Mouse (Mus musculus) G1E (cell line): Measurements from ENCODE around the gene Hnrnpm. TPM values are rescaled to one million over a fixed set of nuclear protein-coding genes. Genes with fewer than 3 reads are reported as not detected.

Source experiments
- ATAC-seq: 2 replicates; pipeline ENCODE4 v1.8.0; 2016; ENCODE audit warnings: mild to moderate bottlenecking; ENCODE audit not compliant: insufficient number of reproducible peaks, poor library complexity, low FRiP score, severe bottlenecking; ENCODE audit errors: extremely low read depth
- DNase-seq: peaks from one replicate; pipeline ENCODE4 v3.0.0; 2012; ENCODE audit warnings: low spot score
- H3K27me3 ChIP-seq: 2 replicates; pipeline ENCODE4 v1.6.1; 2012; ENCODE audit warnings: mild to moderate bottlenecking, low read length, inconsistent platforms; ENCODE audit not compliant: insufficient read depth
- H3K36me3 ChIP-seq: replicated peaks from 2 replicates; pipeline ENCODE3; 2012; ENCODE audit warnings: mild to moderate bottlenecking, inconsistent platforms
- H3K4me1 ChIP-seq: 2 replicates; pipeline ENCODE4 v1.6.1; 2012; ENCODE audit warnings: low read depth, low read length, inconsistent platforms, mixed read lengths; ENCODE audit not compliant: insufficient read depth
- H3K4me3 ChIP-seq: 2 replicates; pipeline ENCODE4 v1.5.1; 2012; ENCODE audit warnings: low read depth, mild to moderate bottlenecking, inconsistent platforms, low read length, moderate library complexity, mixed read lengths
- H3K9me3 ChIP-seq: replicated peaks from 2 replicates; pipeline ENCODE4 v1.6.1; 2012; ENCODE audit warnings: inconsistent platforms
- CTCF ChIP-seq: IDR thresholded peaks from 2 replicates; pipeline ENCODE4 v1.5.1; 2012; ENCODE audit warnings: low read depth, low read length, inconsistent platforms, mixed read lengths
- GATA1 ChIP-seq: IDR thresholded peaks from 2 replicates; pipeline ENCODE4 v1.6.1; 2012; ENCODE audit warnings: borderline replicate concordance, low read length, inconsistent platforms, mixed read lengths
- GATA2 ChIP-seq: IDR thresholded peaks from 2 replicates; pipeline ENCODE4 v1.6.1; 2012; ENCODE audit warnings: low read depth, low read length, inconsistent platforms, borderline replicate concordance
- POLR2AphosphoS5 ChIP-seq: IDR thresholded peaks from 2 replicates; pipeline ENCODE4 v1.6.1; 2012; ENCODE audit warnings: low read depth, low read length, inconsistent platforms; ENCODE audit not compliant: insufficient replicate concordance
- TAL1 ChIP-seq: conservative IDR thresholded peaks from 2 replicates; pipeline ENCODE4 v1.6.1; 2012; ENCODE audit warnings: low read depth, low read length, inconsistent platforms, mixed read lengths
- polyA plus RNA-seq: library from polyadenylated mRNA; stranded (reverse); fragments of >175 nt; gene quantifications from 2 replicates; pipeline ENCODE4 v1.2.3, GENCODE M21; 2012
- total RNA-seq, 2 experiments: library from RNA; stranded (forward) in 1 of 2; stranded (reverse) in 1 of 2; fragments of 200-1000 nt in 1 of 2; fragments of >200 nt in 1 of 2; fragmentation: Nextera tagmentation in 1 of 2; gene quantifications; 2 replicates each; pipeline ENCODE4 v1.2.3; 2014 to 2017

Hnrnpm gene
- total and polyA plus RNA-seq, 3 experiments: 329 to 1,322 (median 397) TPM

DNA sequence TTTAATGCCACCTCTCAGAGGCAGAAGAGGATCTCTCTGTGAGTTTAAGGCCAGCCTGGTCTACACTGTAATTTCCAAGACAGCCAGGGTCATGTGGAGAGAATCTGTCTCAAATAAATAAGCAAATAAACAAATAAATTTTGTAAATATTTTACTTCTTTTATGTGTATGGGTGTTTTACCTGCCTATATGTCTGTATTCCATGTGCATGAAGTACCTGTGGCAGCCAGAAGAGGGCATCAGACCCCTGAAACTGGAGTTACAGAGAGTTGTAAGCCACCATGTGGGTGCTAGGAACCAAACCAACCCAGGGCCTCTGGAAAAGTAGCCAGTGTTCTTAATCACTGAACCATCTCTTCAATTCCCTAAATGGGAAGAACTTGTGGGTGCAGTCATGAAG is 89.4 kb downstream of the Hnrnpm start:
- H3K4me3 ChIP-seq: no peak overlapping the region
- no peaks in the 10 kb centered on the region for H3K36me3 ChIP-seq
- H3K4me1 ChIP-seq: no peaks in the 10 kb centered on the region
- no peak for TF ChIP-seq CTCF
- TF ChIP-seq TAL1: no peak
- no peak for TF ChIP-seq GATA1
- TF ChIP-seq GATA2: no peak
- TF ChIP-seq POLR2AphosphoS5: no peak
- ATAC-seq: no peak
- H3K27me3 ChIP-seq: peaks cover 4% of the 10 kb centered on the region; the same call in 1 of the 2 replicates
- peaks cover 12% of the 10 kb centered on the region for H3K9me3 ChIP-seq
- DNase-seq: no peak

Other genes starting within 250 kb of the Hnrnpm start
- gene Adamts10, start 162.7 kb downstream of the Hnrnpm start, total RNA-seq (2014; fragmentation: Nextera tagmentation): 2.0 and 4.5 TPM in 2 replicates
- 3.4 and 4.0 TPM in 2 replicates for gene Adamts10, start 162.7 kb downstream of the Hnrnpm start, total RNA-seq (2017)
- 2.8 and 3.5 TPM in 2 replicates for gene Adamts10, start 162.7 kb downstream of the Hnrnpm start, polyA plus RNA-seq
- 0.44 and 0.90 TPM in 2 replicates for gene Myo1f, start 131.2 kb downstream of the Hnrnpm start, total RNA-seq (2014; fragmentation: Nextera tagmentation)
- 2.1 and 2.8 TPM in 2 replicates for gene Myo1f, start 131.2 kb downstream of the Hnrnpm start, total RNA-seq (2017)
- gene Myo1f, start 131.2 kb downstream of the Hnrnpm start, polyA plus RNA-seq: 0.17 and 0.19 TPM in 2 replicates
- 34.7 and 66.1 TPM in 2 replicates for gene Zfp414, start 57.8 kb downstream of the Hnrnpm start, total RNA-seq (2014; fragmentation: Nextera tagmentation)
- 14.7 and 26.3 TPM in 2 replicates for gene Zfp414, start 57.8 kb downstream of the Hnrnpm start, total RNA-seq (2017)
- gene Zfp414, start 57.8 kb downstream of the Hnrnpm start, polyA plus RNA-seq: 111 and 116 TPM in 2 replicates
- gene Pram1, start 48.8 kb downstream of the Hnrnpm start, total RNA-seq (2014; fragmentation: Nextera tagmentation): 2.0 and 3.3 TPM in 2 replicates
- 0.11 TPM in 1 of 2 replicates, not detected in the other for gene Pram1, start 48.8 kb downstream of the Hnrnpm start, total RNA-seq (2017)
- gene Pram1, start 48.8 kb downstream of the Hnrnpm start, polyA plus RNA-seq: 0.24 TPM in 1 of 2 replicates, not detected in the other
- gene March2, start 31.8 kb upstream of the Hnrnpm start, total RNA-seq (2014; fragmentation: Nextera tagmentation): 102 and 120 TPM in 2 replicates
- gene March2, start 31.8 kb upstream of the Hnrnpm start, total RNA-seq (2017): 71.8 and 75.3 TPM in 2 replicates
- gene March2, start 31.8 kb upstream of the Hnrnpm start, polyA plus RNA-seq: 19.0 and 33.3 TPM in 2 replicates
- 71.0 and 71.4 TPM in 2 replicates for gene Rab11b, start 73.7 kb upstream of the Hnrnpm start, total RNA-seq (2014; fragmentation: Nextera tagmentation)
- 23.1 and 25.8 TPM in 2 replicates for gene Rab11b, start 73.7 kb upstream of the Hnrnpm start, total RNA-seq (2017)
- 130 and 155 TPM in 2 replicates for gene Rab11b, start 73.7 kb upstream of the Hnrnpm start, polyA plus RNA-seq
- gene Angptl4, start 95.0 kb upstream of the Hnrnpm start, total RNA-seq (2014; fragmentation: Nextera tagmentation): not detected in 2 replicates
- 0.06 and 0.11 TPM in 2 replicates for gene Angptl4, start 95.0 kb upstream of the Hnrnpm start, total RNA-seq (2017)
- not detected in 2 replicates for gene Angptl4, start 95.0 kb upstream of the Hnrnpm start, polyA plus RNA-seq
- gene Kank3, start 123.7 kb upstream of the Hnrnpm start, total RNA-seq (2014; fragmentation: Nextera tagmentation): 1.1 and 3.0 TPM in 2 replicates
- gene Kank3, start 123.7 kb upstream of the Hnrnpm start, total RNA-seq (2017): 6.6 and 7.3 TPM in 2 replicates
- 4.3 TPM in 2 replicates for gene Kank3, start 123.7 kb upstream of the Hnrnpm start, polyA plus RNA-seq
- gene Rps28, start 137.7 kb upstream of the Hnrnpm start, total RNA-seq (2014; fragmentation: Nextera tagmentation): 381 and 417 TPM in 2 replicates
- 3,098 and 4,163 TPM in 2 replicates for gene Rps28, start 137.7 kb upstream of the Hnrnpm start, total RNA-seq (2017)
- gene Rps28, start 137.7 kb upstream of the Hnrnpm start, polyA plus RNA-seq: 4,132 and 6,951 TPM in 2 replicates
- gene Ndufa7, start 137.7 kb upstream of the Hnrnpm start, total RNA-seq (2014; fragmentation: Nextera tagmentation): 131 and 137 TPM in 2 replicates
- 253 and 307 TPM in 2 replicates for gene Ndufa7, start 137.7 kb upstream of the Hnrnpm start, total RNA-seq (2017)
- gene Ndufa7, start 137.7 kb upstream of the Hnrnpm start, polyA plus RNA-seq: 636 and 723 TPM in 2 replicates
- gene Cd320, start 156.2 kb upstream of the Hnrnpm start, total RNA-seq (2014; fragmentation: Nextera tagmentation): 2.3 and 4.5 TPM in 2 replicates
- 5.7 and 6.0 TPM in 2 replicates for gene Cd320, start 156.2 kb upstream of the Hnrnpm start, total RNA-seq (2017)
- gene Cd320, start 156.2 kb upstream of the Hnrnpm start, polyA plus RNA-seq: 8.1 and 12.7 TPM in 2 replicates
- not detected in 2 replicates for gene Gm7029, start 187.0 kb upstream of the Hnrnpm start, total RNA-seq (2014; fragmentation: Nextera tagmentation)
- gene Gm7029, start 187.0 kb upstream of the Hnrnpm start, total RNA-seq (2017): not detected in 2 replicates
- not detected in 2 replicates for gene Gm7029, start 187.0 kb upstream of the Hnrnpm start, polyA plus RNA-seq
- 16.2 and 58.2 TPM in 2 replicates for gene Kifc1, start 203.8 kb upstream of the Hnrnpm start, total RNA-seq (2014; fragmentation: Nextera tagmentation)
- 31.7 and 33.7 TPM in 2 replicates for gene Kifc1, start 203.8 kb upstream of the Hnrnpm start, total RNA-seq (2017)
- gene Kifc1, start 203.8 kb upstream of the Hnrnpm start, polyA plus RNA-seq: 63.7 and 76.6 TPM in 2 replicates
- gene Platr17, start 218.3 kb upstream of the Hnrnpm start, total RNA-seq (2014; fragmentation: Nextera tagmentation): not detected in 2 replicates
- gene Platr17, start 218.3 kb upstream of the Hnrnpm start, total RNA-seq (2017): not detected in 2 replicates
- 0.13 TPM in 1 of 2 replicates, not detected in the other for gene Platr17, start 218.3 kb upstream of the Hnrnpm start, polyA plus RNA-seq
- gene Daxx, start 222.6 kb upstream of the Hnrnpm start, total RNA-seq (2014; fragmentation: Nextera tagmentation): 72.7 and 73.2 TPM in 2 replicates
- 33.0 and 46.3 TPM in 2 replicates for gene Daxx, start 222.6 kb upstream of the Hnrnpm start, total RNA-seq (2017)
- gene Daxx, start 222.6 kb upstream of the Hnrnpm start, polyA plus RNA-seq: 58.8 and 67.4 TPM in 2 replicates
- 34.0 and 43.0 TPM in 2 replicates for gene Tapbp, start 229.0 kb upstream of the Hnrnpm start, total RNA-seq (2014; fragmentation: Nextera tagmentation)
- gene Tapbp, start 229.0 kb upstream of the Hnrnpm start, total RNA-seq (2017): 17.0 and 18.5 TPM in 2 replicates
- gene Tapbp, start 229.0 kb upstream of the Hnrnpm start, polyA plus RNA-seq: 142 and 157 TPM in 2 replicates
- gene Zbtb22, start 229.0 kb upstream of the Hnrnpm start, total RNA-seq (2014; fragmentation: Nextera tagmentation): 9.5 and 15.8 TPM in 2 replicates
- 19.7 and 22.2 TPM in 2 replicates for gene Zbtb22, start 229.0 kb upstream of the Hnrnpm start, total RNA-seq (2017)
- 41.9 and 42.1 TPM in 2 replicates for gene Zbtb22, start 229.0 kb upstream of the Hnrnpm start, polyA plus RNA-seq
- gene Rgl2, start 242.7 kb upstream of the Hnrnpm start, total RNA-seq (2014; fragmentation: Nextera tagmentation): 27.0 and 32.9 TPM in 2 replicates
- 35.5 and 38.9 TPM in 2 replicates for gene Rgl2, start 242.7 kb upstream of the Hnrnpm start, total RNA-seq (2017)
- gene Rgl2, start 242.7 kb upstream of the Hnrnpm start, polyA plus RNA-seq: 145 and 166 TPM in 2 replicates